Mouse (Mus musculus) lung, postnatal 0 days (tissue): ENCODE results near the gene Olfr998.
"Not testable (repeated sequence)": the region's sequence is repeated elsewhere in the genome, so short reads cannot be mapped to it uniquely, and the experiment has no call there.

Source experiments
- CTCF ChIP-seq: IDR thresholded peaks from 2 replicates; pipeline ENCODE4 v1.5.1; 2016; ENCODE audit warnings: antibody characterized with exemption, mild to moderate bottlenecking
- EP300 ChIP-seq: IDR thresholded peaks from 2 replicates; pipeline ENCODE4 v1.6.1; 2016; ENCODE audit warnings: antibody characterized with exemption, mild to moderate bottlenecking, control low read depth

DNA sequence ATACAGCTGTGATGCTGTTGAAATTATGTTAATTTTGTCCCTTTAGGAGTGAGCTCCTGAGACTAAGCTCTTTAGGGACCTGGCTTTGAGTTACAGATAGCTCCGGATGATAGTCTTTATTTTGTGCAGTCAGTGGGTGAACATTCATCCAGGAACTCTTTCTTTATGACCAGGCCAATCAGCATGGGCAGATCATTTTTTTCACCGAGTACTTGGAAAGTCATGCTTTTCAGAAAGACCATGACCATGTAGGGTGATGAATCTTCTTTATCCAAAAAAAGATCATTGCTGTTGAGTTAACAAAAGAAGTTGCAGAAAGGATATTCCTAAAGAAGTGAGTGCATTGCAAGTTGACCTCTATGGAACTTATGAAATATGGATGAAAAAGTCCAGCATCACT lies at the start of gene Olfr998:
- not testable (repeated sequence) for TF ChIP-seq EP300, CTCF
